Mouse (Mus musculus) monocyte, adult 59 days (primary cell): Measurements from ENCODE around the gene Ggta1. TPM values are rescaled to one million over a fixed set of nuclear protein-coding genes. Genes with fewer than 3 reads are reported as not detected.

Experiments
- total RNA-seq, 2 experiments: library from RNA; stranded (reverse); gene quantifications; one replicate each; pipeline ENCODE4 v1.2.4; 2023

The Ggta1 gene
- 100 to 1,000 TPM; 104 to 109 TPM for total RNA-seq

GRCm38 (mm10) chr2:35462791-35463281 is at the start of gene Ggta1:
Gene Ggta1 (minus strand): TSS chr2:35463231.

DNA sequence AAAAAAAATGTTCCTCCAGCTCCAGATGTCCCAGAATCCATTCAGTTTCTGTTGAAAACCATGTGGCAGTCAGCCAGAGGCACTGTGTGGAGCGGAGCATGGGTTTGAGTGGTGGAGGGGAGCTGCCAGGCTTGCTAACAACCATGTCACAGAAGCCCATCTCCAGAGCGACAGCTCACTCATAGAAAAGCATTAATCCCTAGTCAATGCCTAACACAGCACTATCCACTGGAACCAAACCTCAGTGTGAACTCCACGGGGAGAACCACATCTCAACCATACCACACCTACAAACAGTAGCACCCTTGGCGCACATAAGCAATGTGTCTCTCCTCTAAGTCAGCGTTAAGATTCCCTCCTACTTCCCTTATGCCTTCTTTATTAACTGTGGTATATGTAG is 65.9 kb downstream of the Ggta1 start, which contains the start of gene 4930402F06Rik:
Gene 4930402F06Rik, minus strand, starts transcription at position 80 of the 400 bp plus-strand sequence.

DNA sequence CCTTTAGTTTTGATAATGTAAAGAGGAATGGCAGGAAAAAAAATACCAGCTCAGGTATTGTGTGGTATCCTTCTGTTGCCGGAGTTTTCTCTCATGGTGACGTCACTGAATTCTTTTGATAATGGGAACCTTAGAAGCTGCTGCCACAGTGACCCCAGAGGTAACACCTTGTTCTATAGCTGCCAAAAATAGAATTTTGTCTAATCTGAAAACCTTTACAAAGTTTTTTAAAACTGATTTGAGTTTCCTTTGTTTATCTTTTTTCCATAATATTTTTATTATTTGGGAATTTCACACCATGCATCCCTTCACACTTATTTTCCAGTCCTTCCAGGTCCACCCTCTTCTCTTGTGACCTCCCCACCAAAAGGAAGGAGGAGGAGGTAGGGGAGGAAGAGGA is 95.4 kb downstream of the Ggta1 start, which contains the start of gene 4930568D16Rik:
Gene 4930568D16Rik, minus strand, starts transcription at position 101 of the 400 bp plus-strand sequence.

Other genes starting within 250 kb of the Ggta1 start
- 10 to 100 TPM; 52.5 to 59.1 TPM for gene Gsn, start 206.9 kb downstream of the Ggta1 start, total RNA-seq
- gene Stom, start 126.3 kb downstream of the Ggta1 start, total RNA-seq = 100 to 1,000 TPM; 143 to 190 TPM
- gene 4930568D16Rik, start 95.5 kb downstream of the Ggta1 start, total RNA-seq = not detected
- not detected for gene 4930402F06Rik, start 66.1 kb downstream of the Ggta1 start, total RNA-seq
- 10 to 100 TPM in 1 of 2 experiments, 1 to 10 TPM in 1; 10.0 to 11.1 TPM for gene Dab2ip, start 95.0 kb upstream of the Ggta1 start, total RNA-seq